Mouse (Mus musculus): ENCODE data around the gene Kcna3.

DNA sequence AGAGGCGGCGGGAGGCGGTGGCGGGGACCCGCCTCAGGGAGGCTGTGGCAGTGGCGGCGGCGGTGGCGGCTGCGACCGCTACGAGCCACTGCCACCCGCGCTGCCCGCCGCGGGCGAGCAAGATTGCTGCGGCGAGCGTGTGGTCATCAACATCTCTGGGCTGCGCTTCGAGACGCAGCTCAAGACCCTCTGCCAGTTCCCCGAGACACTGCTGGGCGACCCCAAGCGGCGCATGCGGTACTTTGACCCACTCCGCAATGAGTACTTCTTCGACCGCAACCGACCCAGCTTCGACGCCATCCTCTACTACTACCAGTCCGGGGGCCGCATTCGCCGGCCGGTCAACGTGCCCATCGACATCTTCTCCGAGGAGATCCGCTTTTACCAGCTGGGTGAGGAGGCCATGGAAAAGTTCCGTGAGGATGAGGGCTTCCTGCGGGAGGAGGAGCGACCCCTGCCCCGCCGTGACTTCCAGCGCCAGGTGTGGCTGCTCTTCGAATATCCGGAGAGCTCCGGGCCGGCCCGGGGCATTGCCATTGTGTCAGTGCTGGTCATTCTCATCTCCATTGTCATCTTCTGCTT, 580 bp downstream of the Kcna3 start:
- TF ChIP-seq EP300 (IDR thresholded peaks at IDR 0.05; ENCODE audit: low read depth) (no peak), CTCF (IDR thresholded peaks at IDR 0.05; ENCODE audit: low read depth) (no peak)
